Mouse (Mus musculus): ENCODE data around the gene Vat1. TPM values are rescaled to one million over a fixed set of nuclear protein-coding genes. Genes with fewer than 3 reads are reported as not detected.

Vat1 gene
- total and polyA plus RNA-seq, 3 experiments, result 14.9 to 49.4 (median 29.9) TPM

GRCm38 (mm10) chr11:101418991-101419390 is 47.0 kb downstream of the Vat1 start:
- Histone ChIP-seq H3K9me3 (replicated peaks; ENCODE audit: low read length) (no peaks in the 10 kb centered on the region), H3K79me2 (replicated peaks; ENCODE audit: control insufficient read depth, extremely low read depth, insufficient read depth, poor library complexity, severe bottlenecking) (peaks cover 12% of the 10 kb centered on the region), H3K4me1 (ENCODE audit: control insufficient read depth in 1 of 2, insufficient read depth in 2 of 2) (peaks cover 3 to 33% of the 10 kb centered on the region in 2 experiments), H3K27ac (ENCODE audit: insufficient read depth, low read depth) (no peak overlapping the region), H3K27me3 (replicated peaks) (no peaks in the 10 kb centered on the region), H3K9ac (ENCODE audit: insufficient read depth, low read depth) (no peak overlapping the region), H3K4me3 (replicated peaks in 1 of 3; ENCODE audit: low read depth in 2 of 3, low read length in 2 of 3, poor library complexity in 1 of 3) (no peak overlapping the region), H3K4me2 (ENCODE audit: insufficient read depth, low read depth, poor library complexity, severe bottlenecking) (no peak overlapping the region), H3K36me3 (replicated peaks in 1 of 2; ENCODE audit: control insufficient read depth in 1 of 2, insufficient read depth in 1 of 2, low read length in 1 of 2) (peaks cover 0 to 7% of the 10 kb centered on the region in 2 experiments)
- in situ Hi-C loops (cut with MboI; ENCODE audit: low pct_ligation_motif_present, low pct_unique_long_range_greater_than_20kb, low sequenced_read_pairs) (no loop called here), dilution Hi-C loops (cut with MboI; ENCODE audit: extremely low pct_ligation_motif_present, extremely low pct_unique_long_range_greater_than_20kb, low sequenced_read_pairs) (no loop called here)
- DNase-seq (ENCODE audit: extremely low read depth), result no peak
- TF ChIP-seq JUND (conservative IDR thresholded peaks at IDR 0.05; ENCODE audit: low read depth, low read length), result no peak
- TF ChIP-seq POLR2AphosphoS2 (IDR thresholded peaks at IDR 0.05; ENCODE audit: low read depth, low read length), result no peak
- no peak for TF ChIP-seq CHD2 (IDR thresholded peaks at IDR 0.05; ENCODE audit: low read length)
- TF ChIP-seq PAX5 (IDR thresholded peaks at IDR 0.05; ENCODE audit: low read length), result no peak
- no peak for TF ChIP-seq USF1 (IDR thresholded peaks at IDR 0.05; ENCODE audit: low read depth, low read length)
- no peak for TF ChIP-seq EP300 (IDR thresholded peaks at IDR 0.05; ENCODE audit: low read length)
- no peak for TF ChIP-seq TBP (conservative IDR thresholded peaks at IDR 0.05; ENCODE audit: low read depth, low read length)
- no peak for TF ChIP-seq HCFC1 (IDR thresholded peaks at IDR 0.05; ENCODE audit: low read depth, low read length)
- no peak for TF ChIP-seq ZMIZ1 (IDR thresholded peaks at IDR 0.05; ENCODE audit: low read depth, low read length)
- no peak for TF ChIP-seq ZKSCAN1 (IDR thresholded peaks at IDR 0.05; ENCODE audit: borderline replicate concordance, low read depth, low read length)

- no peaks in the 10 kb centered on the region for H3K27me3 ChIP-seq (replicated peaks)
- dilution Hi-C loops (cut with MboI; ENCODE audit: extremely low pct_ligation_motif_present, extremely low pct_unique_long_range_greater_than_20kb, low sequenced_read_pairs) (no loop called here), in situ Hi-C loops (cut with MboI; ENCODE audit: low pct_ligation_motif_present, low pct_unique_long_range_greater_than_20kb, low sequenced_read_pairs) (no loop called here)
- H3K4me1 ChIP-seq (ENCODE audit: control insufficient read depth in 1 of 2, insufficient read depth in 2 of 2), result peaks cover 0 to 27% of the 10 kb centered on the region in 2 experiments; a peak in 2 of 4 replicates
- peak within 1 kb of the TSS; percentile 65 for H3K9ac ChIP-seq (ENCODE audit: insufficient read depth, low read depth)
- H3K4me3 ChIP-seq (replicated peaks in 1 of 3; ENCODE audit: low read depth in 2 of 3, low read length in 2 of 3, poor library complexity in 1 of 3), result peak within 1 kb of the TSS; percentile 76 to 94 (median 78)
- H3K79me2 ChIP-seq (replicated peaks; ENCODE audit: control insufficient read depth, extremely low read depth, insufficient read depth, poor library complexity, severe bottlenecking), result peaks cover 12% of the 10 kb centered on the region
- peak within 1 kb of the TSS; percentile 90 for H3K4me2 ChIP-seq (ENCODE audit: insufficient read depth, low read depth, poor library complexity, severe bottlenecking)
- DNase-seq (ENCODE audit: extremely low read depth), result peak; percentile 84
- no peaks in the 10 kb centered on the region for H3K9me3 ChIP-seq (replicated peaks; ENCODE audit: low read length)
- H3K36me3 ChIP-seq (replicated peaks in 1 of 2; ENCODE audit: control insufficient read depth in 1 of 2, insufficient read depth in 1 of 2, low read length in 1 of 2), result peaks cover 13 to 24% of the 10 kb centered on the region in 2 experiments
- peak within 1 kb of the TSS; percentile 44 for H3K27ac ChIP-seq (ENCODE audit: insufficient read depth, low read depth)
- TF ChIP-seq HCFC1 (IDR thresholded peaks at IDR 0.05; ENCODE audit: low read depth, low read length) (peak; percentile 88), UBTF (IDR thresholded peaks at IDR 0.05; ENCODE audit: low read depth, low read length) (0 out of 2 replicates have a peak, but pooled peaks have one; percentile 72), JUND (conservative IDR thresholded peaks at IDR 0.05; ENCODE audit: low read depth, low read length) (peak; percentile 37), MYC (IDR thresholded peaks at IDR 0.05; ENCODE audit: low read depth, low read length) (0 out of 2 replicates have a peak, but pooled peaks have one; percentile 52), NRF1 (IDR thresholded peaks at IDR 0.05; ENCODE audit: low read depth, low read length) (peak; percentile 83), JUN (IDR thresholded peaks at IDR 0.05; ENCODE audit: insufficient read depth, low read depth, low read length) (no peak), RAD21 (IDR thresholded peaks at IDR 0.05; ENCODE audit: low read depth, low read length) (no peak), TCF12 (IDR thresholded peaks at IDR 0.05; ENCODE audit: low read depth, low read length) (peak; percentile 81), SIN3A (IDR thresholded peaks at IDR 0.05; ENCODE audit: low read length) (peak; percentile 81), TBP (conservative IDR thresholded peaks at IDR 0.05; ENCODE audit: low read depth, low read length) (peak; percentile 53; the same call in 1 of the 2 replicates), E2F4 (IDR thresholded peaks at IDR 0.05; ENCODE audit: insufficient replicate concordance, low read depth, low read length) (peak; percentile 88; the same call in 1 of the 2 replicates), CTCF (conservative IDR thresholded peaks at IDR 0.05 in 1 of 2, IDR thresholded peaks at IDR 0.05 in 1 of 2; ENCODE audit: low read depth in 2 of 2, low read length in 2 of 2) (0 out of 4 replicates have a peak, but pooled peaks of 1 of the 2 experiments have one; percentile 1), IRF4 (IDR thresholded peaks at IDR 0.05; ENCODE audit: low read depth, low read length) (peak; percentile 34; the same call in 1 of the 2 replicates), ZNF384 (IDR thresholded peaks at IDR 0.05; ENCODE audit: low read depth, low read length) (no peak), ZC3H11A (IDR thresholded peaks at IDR 0.05; ENCODE audit: low read depth, low read length) (no peak), MEF2A (IDR thresholded peaks at IDR 0.05; ENCODE audit: borderline replicate concordance, low read depth, low read length) (peak; percentile 48), USF1 (IDR thresholded peaks at IDR 0.05; ENCODE audit: low read depth, low read length) (no peak), ELF1 (IDR thresholded peaks at IDR 0.05; ENCODE audit: low read depth, low read length) (peak; percentile 63; the same call in 1 of the 2 replicates), MAZ (IDR thresholded peaks at IDR 0.05; ENCODE audit: low read depth, low read length) (no peak), PAX5 (IDR thresholded peaks at IDR 0.05; ENCODE audit: low read length) (no peak), RCOR1 (conservative IDR thresholded peaks at IDR 0.05; ENCODE audit: low read depth, low read length) (0 out of 2 replicates have a peak, but pooled peaks have one; percentile 53), ZMIZ1 (IDR thresholded peaks at IDR 0.05; ENCODE audit: low read depth, low read length) (peak; percentile 63), GABPA (IDR thresholded peaks at IDR 0.05; ENCODE audit: insufficient replicate concordance, low read depth, low read length) (no peak; the same call in 1 of the 2 replicates), CHD1 (IDR thresholded peaks at IDR 0.05; ENCODE audit: low read depth, low read length) (peak; percentile 75), POLR2AphosphoS2 (IDR thresholded peaks at IDR 0.05; ENCODE audit: low read depth, low read length) (peak; percentile 87; the same call in 1 of the 2 replicates)
Measured at GRCm38 (mm10) chr11:101417101-101417855, 48.8 kb downstream of the Vat1 start, which contains the start of gene Aarsd1. Gene Aarsd1, minus strand, starts transcription at chr11:101417615.
